Comparison of ENCODE assay signal across 9 mouse cellular contexts in genomic region chr9:123150241-123151020, GRCm38 (mm10). TPM values are rescaled to one million over a fixed set of nuclear protein-coding genes. Genes with fewer than 3 reads are reported as not detected.
DNase-seq lines count a peak whose midpoint lies in the region; TF ChIP-seq lines count a peak whose summit lies in the region.
"Had no signal": no experiment of that assay in that cellular context is flagged by ENCODE, and none has a peak within 500 bp of the region (broad histone marks: within the 10 kb centered on the region; RNA-seq: fewer than 3 reads in every experiment).

Gene Clec3b (plus strand): TSS chr9:123150946.

- TF ChIP-seq POLR2A in brain, embryonic 14.5 days (IDR thresholded peaks at IDR 0.05; ENCODE audit: borderline replicate concordance, extremely low read depth, insufficient read depth, insufficient read length, poor library complexity, severe bottlenecking), result no peak

- peak; percentile 52 for DNase-seq in layer of hippocampus, adult 11-12 months (ENCODE audit: low spot score)
- no peak for DNase-seq in layer of hippocampus, adult 9-10 months (ENCODE audit: low spot score)
- DNase-seq in brain, embryonic 14.5 days (ENCODE audit: low read depth), result peak; percentile 11
- peak; percentile 49 for DNase-seq in heart, postnatal 25 days (ENCODE audit: low spot score)
- DNase-seq in lung, postnatal 14 days, result peak; percentile 63
- DNase-seq in natural killer cell, adult 2 months (ENCODE audit: low spot score in 2 of 2), result no peak
- DNase-seq in liver, result no peak
- DNase-seq in embryo, embryonic 11 days, result no peak

- TF ChIP-seq CTCF in brain, embryonic 14.5 days (IDR thresholded peaks at IDR 0.05; ENCODE audit: borderline replicate concordance, extremely low read depth, insufficient read depth, insufficient read length), result no peak

- intact Hi-C loops in heart, postnatal 25 days (cut with DNase I), result no loop called here

RNA-seq across cellular contexts. Expression of gene Clec3b, which starts in this region (rescaled TPM):
- 3.7 and 5.0 TPM in 2 replicates for polyA plus RNA-seq in brain, embryonic 14.5 days (2012; rRNA removed)
- total RNA-seq in heart, postnatal 25 days (2021), result 10 to 100 TPM; 63.0 to 63.6 TPM
- total RNA-seq: G1E had no signal
- polyA plus RNA-seq: G1E had no signal

Comparison
In these comparisons a context has a peak if more than half of its experiments do, and no peak if none do; other contexts are left out.
1. DNase-seq: peak in layer of hippocampus, adult 11-12 months (single experiment), brain, embryonic 14.5 days (single experiment), heart, postnatal 25 days (single experiment) and lung, postnatal 14 days (single experiment); none in layer of hippocampus, adult 9-10 months (single experiment), natural killer cell, adult 2 months (0 of 2), liver (single experiment) and embryo, embryonic 11 days (single experiment).